Mouse (Mus musculus): ENCODE results near the gene Pakap.

- TF ChIP-seq CTCF (IDR thresholded peaks at IDR 0.05; ENCODE audit: control insufficient read depth, insufficient read depth, insufficient read length) = no peak
- no peak for TF ChIP-seq MYOG (IDR thresholded peaks at IDR 0.05; ENCODE audit: control insufficient read depth, extremely low read depth, insufficient read length)
These were observed 109.9 kb downstream of the Pakap start for GRCm38 (mm10) chr4:57677916-57678315.
